22 mouse cellular contexts compared by ENCODE assay signal in the genomic region with DNA sequence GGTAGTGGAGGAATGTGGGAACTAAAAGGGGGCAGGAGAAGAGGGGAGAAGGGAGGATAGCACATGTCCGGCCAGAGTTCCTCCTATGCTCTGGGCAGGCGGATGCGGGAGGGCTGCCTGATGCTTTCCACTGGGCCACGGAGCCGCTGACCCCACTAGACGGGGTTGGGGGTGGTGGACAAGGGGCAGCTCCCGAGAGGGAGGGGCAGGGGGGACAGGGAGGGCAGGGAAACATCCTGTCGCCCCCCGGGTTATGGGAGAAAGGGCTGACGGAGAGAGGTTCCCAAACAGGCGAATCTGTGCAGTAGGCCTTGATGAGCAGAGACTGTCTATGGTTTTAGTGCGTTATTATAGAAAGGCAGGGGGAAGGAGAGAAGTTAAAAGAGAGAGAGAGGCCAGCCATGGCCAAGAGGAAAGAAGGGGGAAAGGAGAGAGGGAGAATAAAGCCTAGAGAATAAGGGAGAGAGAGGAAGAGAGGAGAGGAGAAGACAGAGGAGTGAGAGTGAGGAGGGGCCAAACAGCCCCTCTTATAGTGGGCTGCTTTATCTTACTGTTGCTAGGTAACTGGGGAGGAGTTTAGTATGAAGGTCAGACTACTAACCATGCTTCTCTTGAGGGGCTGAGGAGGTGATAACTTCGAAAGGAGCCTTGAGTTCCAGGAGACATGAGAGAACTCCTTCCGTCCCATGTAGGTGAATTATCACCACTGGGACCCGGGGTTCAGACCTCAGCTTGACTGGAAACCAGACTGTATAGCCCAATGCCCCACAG. TPM values are rescaled to one million over a fixed set of nuclear protein-coding genes. Genes with fewer than 3 reads are reported as not detected.
DNase-seq lines count a peak whose midpoint lies in the region; ATAC-seq lines count a peak whose summit lies in the region.
"Had no signal": no experiment of that assay in that cellular context is flagged by ENCODE, and none has a peak within 500 bp of the region (broad histone marks: within the 10 kb centered on the region; RNA-seq: fewer than 3 reads in every experiment).

No protein-coding gene starts in this region.

- peak; percentile 8 for DNase-seq in embryo, embryonic 9.5 days (ENCODE audit: extremely low spot score)
- DNase-seq in embryo, embryonic 10 days (ENCODE audit: low spot score): no peak
- DNase-seq in midbrain, embryonic 10.5 days (ENCODE audit: low spot score): no peak
- DNase-seq in layer of hippocampus, adult 18-20 months (ENCODE audit: low spot score in 2 of 2): no peak
- DNase-seq: cerebellum, adult 18-20 months; gastrocnemius, postnatal 25 days; heart, postnatal 36 days; kidney, postnatal 36 days; lung, postnatal 10 days; spleen, adult 18-20 months had no signal

- H3K27me3 ChIP-seq in hindbrain, embryonic 13.5 days: no peaks in the 10 kb centered on the region
- H3K27me3 ChIP-seq in hindbrain, embryonic 12.5 days: no peaks in the 10 kb centered on the region
- H3K27me3 ChIP-seq in midbrain, embryonic 12.5 days: no peaks in the 10 kb centered on the region
- H3K27me3 ChIP-seq in midbrain, embryonic 10.5 days (ENCODE audit: low read depth, poor library complexity, severe bottlenecking): no peaks in the 10 kb centered on the region
- H3K27me3 ChIP-seq in midbrain, embryonic 15.5 days (replicated peaks): no peaks in the 10 kb centered on the region
- H3K27me3 ChIP-seq: CH12.LX; embryonic facial prominence, embryonic 12.5 days; liver, embryonic 15.5 days; megakaryocyte, embryonic 14.5 days; stomach, embryonic 15.5 days had no signal

- ATAC-seq in hindbrain, embryonic 13.5 days (ENCODE audit: low FRiP score): peak; percentile 59
- no peak for ATAC-seq in hindbrain, embryonic 12.5 days (ENCODE audit: low FRiP score)
- ATAC-seq in midbrain, embryonic 12.5 days (ENCODE audit: low FRiP score, low read depth): 0 out of 2 replicates have a peak, but pooled peaks have one; percentile 12
- ATAC-seq in midbrain, embryonic 15.5 days (replicated peaks): peak; percentile 61; the same call in 1 of the 2 replicates
- ATAC-seq: intestine, postnatal 0 days had no signal

- H3K27ac ChIP-seq in hindbrain, embryonic 13.5 days: no peak overlapping the region
- no peak overlapping the region for H3K27ac ChIP-seq in hindbrain, embryonic 12.5 days
- H3K27ac ChIP-seq in midbrain, embryonic 12.5 days (replicated peaks): no peak overlapping the region
- H3K27ac ChIP-seq in midbrain, embryonic 10.5 days (replicated peaks): no peak overlapping the region
- H3K27ac ChIP-seq in midbrain, embryonic 15.5 days: no peak overlapping the region
- H3K27ac ChIP-seq: embryonic facial prominence, embryonic 12.5 days; liver, embryonic 15.5 days; stomach, embryonic 15.5 days had no signal

- no peaks in the 10 kb centered on the region for H3K9me3 ChIP-seq in hindbrain, embryonic 13.5 days
- H3K9me3 ChIP-seq in hindbrain, embryonic 12.5 days (replicated peaks): no peaks in the 10 kb centered on the region
- no peaks in the 10 kb centered on the region for H3K9me3 ChIP-seq in midbrain, embryonic 12.5 days
- H3K9me3 ChIP-seq in midbrain, embryonic 10.5 days (replicated peaks): no peaks in the 10 kb centered on the region
- no peaks in the 10 kb centered on the region for H3K9me3 ChIP-seq in midbrain, embryonic 15.5 days
- H3K9me3 ChIP-seq: embryonic facial prominence, embryonic 12.5 days; liver, embryonic 15.5 days; megakaryocyte, embryonic 14.5 days; stomach, embryonic 15.5 days had no signal

- WGBS in hindbrain, embryonic 13.5 days: 62% methylated on average over 15 of the region's 15 CpGs
- WGBS in hindbrain, embryonic 12.5 days: 63% methylated on average over 15 of the region's 15 CpGs
- 65% methylated on average over 15 of the region's 15 CpGs for WGBS in midbrain, embryonic 12.5 days
- WGBS in midbrain, embryonic 10.5 days: 66% methylated on average over 15 of the region's 15 CpGs
- WGBS in midbrain, embryonic 15.5 days: 65% methylated on average over 15 of the region's 15 CpGs

- no peak overlapping the region for H3K4me3 ChIP-seq in hindbrain, embryonic 13.5 days
- H3K4me3 ChIP-seq in hindbrain, embryonic 12.5 days: no peak overlapping the region
- no peak overlapping the region for H3K4me3 ChIP-seq in midbrain, embryonic 12.5 days
- no peak overlapping the region for H3K4me3 ChIP-seq in midbrain, embryonic 10.5 days
- no peak overlapping the region for H3K4me3 ChIP-seq in midbrain, embryonic 15.5 days
- H3K4me3 ChIP-seq: embryonic facial prominence, embryonic 12.5 days; liver, embryonic 15.5 days; megakaryocyte, embryonic 14.5 days; stomach, embryonic 15.5 days had no signal

- no peak overlapping the region for H3K9ac ChIP-seq in hindbrain, embryonic 13.5 days
- no peak overlapping the region for H3K9ac ChIP-seq in hindbrain, embryonic 12.5 days
- no peak overlapping the region for H3K9ac ChIP-seq in midbrain, embryonic 12.5 days (replicated peaks)
- H3K9ac ChIP-seq in midbrain, embryonic 15.5 days: no peak overlapping the region
- H3K9ac ChIP-seq: embryonic facial prominence, embryonic 12.5 days; liver, embryonic 15.5 days; stomach, embryonic 15.5 days had no signal

- H3K4me2 ChIP-seq in hindbrain, embryonic 13.5 days: no peak overlapping the region
- no peak overlapping the region for H3K4me2 ChIP-seq in hindbrain, embryonic 12.5 days (replicated peaks)
- H3K4me2 ChIP-seq in midbrain, embryonic 12.5 days (replicated peaks): no peak overlapping the region
- H3K4me2 ChIP-seq in midbrain, embryonic 15.5 days: no peak overlapping the region
- H3K4me2 ChIP-seq: embryonic facial prominence, embryonic 12.5 days; liver, embryonic 15.5 days; stomach, embryonic 15.5 days had no signal

- H3K36me3 ChIP-seq in hindbrain, embryonic 13.5 days: peaks cover 21% of the 10 kb centered on the region
- H3K36me3 ChIP-seq in hindbrain, embryonic 12.5 days: peaks cover 14% of the 10 kb centered on the region
- peaks cover 20% of the 10 kb centered on the region for H3K36me3 ChIP-seq in midbrain, embryonic 12.5 days
- H3K36me3 ChIP-seq in midbrain, embryonic 10.5 days: peaks cover 25% of the 10 kb centered on the region
- peaks cover 10% of the 10 kb centered on the region; the same call in 1 of the 2 replicates for H3K36me3 ChIP-seq in midbrain, embryonic 15.5 days (replicated peaks)

- no peaks in the 10 kb centered on the region for H3K4me1 ChIP-seq in hindbrain, embryonic 13.5 days (replicated peaks)
- H3K4me1 ChIP-seq in hindbrain, embryonic 12.5 days: no peaks in the 10 kb centered on the region
- H3K4me1 ChIP-seq in midbrain, embryonic 12.5 days: no peaks in the 10 kb centered on the region
- peaks cover 4% of the 10 kb centered on the region for H3K4me1 ChIP-seq in midbrain, embryonic 10.5 days
- H3K4me1 ChIP-seq in midbrain, embryonic 15.5 days: no peaks in the 10 kb centered on the region
- H3K4me1 ChIP-seq: embryonic facial prominence, embryonic 12.5 days; liver, embryonic 15.5 days; megakaryocyte, embryonic 14.5 days; stomach, embryonic 15.5 days had no signal

RNA-seq across cellular contexts. Expression of gene 4931423N10Rik, which starts 4.2 kb away (rescaled TPM):
- polyA plus RNA-seq in hindbrain, embryonic 13.5 days (2015; fragmentation: Nextera tagmentation; extraction: Ambion mirVana): not detected in 2 replicates
- polyA plus RNA-seq in hindbrain, embryonic 12.5 days (2016; fragmentation: Nextera tagmentation; extraction: Ambion mirVana): not detected in 2 replicates
- polyA plus RNA-seq in midbrain, embryonic 12.5 days (2016; fragmentation: Nextera tagmentation; extraction: Ambion mirVana): not detected in 2 replicates
- not detected in 2 replicates for polyA plus RNA-seq in midbrain, embryonic 10.5 days (2016; fragmentation: Nextera tagmentation; extraction: Ambion mirVana)
- polyA plus RNA-seq in midbrain, embryonic 15.5 days (2015; fragmentation: Nextera tagmentation; extraction: Ambion mirVana): 0.09 and 0.18 TPM in 2 replicates
- under 1 TPM in 1 of 2 experiments, not detected in 1; 0.28 TPM for total RNA-seq in layer of hippocampus, adult 18-20 months (2021)
- total RNA-seq: adrenal gland, adult 18-20 months; CH12.LX; gastrocnemius, postnatal 25 days; heart, postnatal 36 days had no signal
- polyA plus RNA-seq: embryonic facial prominence, embryonic 12.5 days; intestine, postnatal 0 days; limb, embryonic 14.5 days; liver, embryonic 15.5 days; stomach, embryonic 15.5 days had no signal

RNA-seq across cellular contexts. Expression of gene Yme1l1, which starts 46.9 kb away (rescaled TPM):
- 71.6 and 72.6 TPM in 2 replicates for polyA plus RNA-seq in hindbrain, embryonic 13.5 days (2015; fragmentation: Nextera tagmentation; extraction: Ambion mirVana)
- 82.3 and 90.5 TPM in 2 replicates for polyA plus RNA-seq in hindbrain, embryonic 12.5 days (2016; fragmentation: Nextera tagmentation; extraction: Ambion mirVana)
- 86.8 and 93.0 TPM in 2 replicates for polyA plus RNA-seq in midbrain, embryonic 12.5 days (2016; fragmentation: Nextera tagmentation; extraction: Ambion mirVana)
- polyA plus RNA-seq in midbrain, embryonic 10.5 days (2016; fragmentation: Nextera tagmentation; extraction: Ambion mirVana): 73.5 and 79.3 TPM in 2 replicates
- 57.3 and 64.6 TPM in 2 replicates for polyA plus RNA-seq in midbrain, embryonic 15.5 days (2015; fragmentation: Nextera tagmentation; extraction: Ambion mirVana)
- total RNA-seq in layer of hippocampus, adult 18-20 months (2021): 10 to 100 TPM; 88.7 to 90.4 TPM

RNA-seq across cellular contexts. Expression of gene Mastl, which starts 47.3 kb away (rescaled TPM):
- 3.5 and 4.0 TPM in 2 replicates for polyA plus RNA-seq in hindbrain, embryonic 13.5 days (2015; fragmentation: Nextera tagmentation; extraction: Ambion mirVana)
- polyA plus RNA-seq in hindbrain, embryonic 12.5 days (2016; fragmentation: Nextera tagmentation; extraction: Ambion mirVana): 8.1 and 8.3 TPM in 2 replicates
- 10.3 and 12.4 TPM in 2 replicates for polyA plus RNA-seq in midbrain, embryonic 12.5 days (2016; fragmentation: Nextera tagmentation; extraction: Ambion mirVana)
- 16.8 and 18.1 TPM in 2 replicates for polyA plus RNA-seq in midbrain, embryonic 10.5 days (2016; fragmentation: Nextera tagmentation; extraction: Ambion mirVana)
- polyA plus RNA-seq in midbrain, embryonic 15.5 days (2015; fragmentation: Nextera tagmentation; extraction: Ambion mirVana): 1.9 and 2.0 TPM in 2 replicates
- total RNA-seq in layer of hippocampus, adult 18-20 months (2021): under 1 TPM; 0.52 to 0.79 TPM
